Mouse (Mus musculus): ENCODE measurements around the gene Fance.
"Not testable (repeated sequence)": the region's sequence is repeated elsewhere in the genome, so short reads cannot be mapped to it uniquely, and the experiment has no call there.

The Fance gene

DNA sequence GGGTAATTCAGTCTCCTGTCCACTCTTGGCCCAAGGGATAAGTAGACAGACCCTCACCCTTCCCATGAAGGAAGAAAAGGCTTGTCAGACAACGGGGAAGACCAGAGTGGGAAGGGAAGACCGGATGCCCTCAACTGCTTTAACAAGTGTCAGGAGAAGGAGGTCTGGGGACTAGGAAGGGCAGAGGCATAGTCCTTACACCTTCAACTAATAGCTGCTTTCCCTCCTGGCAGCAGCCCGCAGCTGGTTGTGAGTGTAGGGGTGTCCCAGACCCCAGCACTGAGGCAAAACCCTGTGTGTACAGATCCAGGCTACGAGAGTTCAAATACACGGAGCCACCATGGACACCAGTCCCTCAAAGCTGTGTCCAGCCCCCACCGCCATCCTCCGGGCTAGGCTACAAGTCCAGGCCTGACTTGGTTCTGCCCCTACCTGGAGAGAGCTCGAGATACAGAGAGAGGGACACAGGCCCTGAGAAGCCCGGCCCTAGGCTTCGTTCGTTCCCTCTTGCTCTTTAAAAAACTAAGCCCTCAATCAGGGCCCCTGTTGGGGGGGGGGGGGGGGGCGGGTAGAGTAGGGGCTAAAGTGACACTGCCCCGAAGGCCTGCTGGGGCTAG lies 36.1 kb downstream of the Fance start:
- DNase-seq (ENCODE audit: low spot score) = peak; percentile 71

DNA sequence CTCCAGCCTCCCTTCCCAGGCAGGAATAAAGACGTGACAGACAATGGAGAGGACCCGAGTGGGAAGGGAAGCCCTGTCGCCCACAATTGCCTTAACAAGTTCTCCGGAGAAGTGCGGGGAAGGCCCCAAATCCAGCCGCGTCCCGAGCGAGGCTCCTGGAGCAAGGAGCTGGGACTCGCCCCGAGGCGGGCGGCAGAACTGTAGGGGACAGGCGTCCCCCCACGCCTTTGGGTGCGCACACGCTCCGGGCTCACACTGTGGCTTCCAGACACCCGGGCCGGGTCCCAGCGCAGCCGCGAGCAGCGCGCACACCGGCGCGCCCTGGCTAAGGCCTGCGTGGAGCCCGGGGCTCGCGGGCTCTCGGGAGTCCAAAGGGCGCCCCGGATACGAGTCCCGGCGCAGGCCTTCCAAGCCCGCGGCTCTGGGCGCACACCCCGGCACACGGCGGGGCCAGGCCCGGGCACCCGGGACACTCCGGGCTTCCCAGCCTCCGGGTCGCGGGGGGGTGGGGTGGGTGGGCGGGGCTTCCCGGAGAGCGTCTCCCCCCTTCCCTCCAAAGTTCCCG lies 36.7 kb downstream of the Fance start:
- no peak for DNase-seq (ENCODE audit: low spot score)

DNA sequence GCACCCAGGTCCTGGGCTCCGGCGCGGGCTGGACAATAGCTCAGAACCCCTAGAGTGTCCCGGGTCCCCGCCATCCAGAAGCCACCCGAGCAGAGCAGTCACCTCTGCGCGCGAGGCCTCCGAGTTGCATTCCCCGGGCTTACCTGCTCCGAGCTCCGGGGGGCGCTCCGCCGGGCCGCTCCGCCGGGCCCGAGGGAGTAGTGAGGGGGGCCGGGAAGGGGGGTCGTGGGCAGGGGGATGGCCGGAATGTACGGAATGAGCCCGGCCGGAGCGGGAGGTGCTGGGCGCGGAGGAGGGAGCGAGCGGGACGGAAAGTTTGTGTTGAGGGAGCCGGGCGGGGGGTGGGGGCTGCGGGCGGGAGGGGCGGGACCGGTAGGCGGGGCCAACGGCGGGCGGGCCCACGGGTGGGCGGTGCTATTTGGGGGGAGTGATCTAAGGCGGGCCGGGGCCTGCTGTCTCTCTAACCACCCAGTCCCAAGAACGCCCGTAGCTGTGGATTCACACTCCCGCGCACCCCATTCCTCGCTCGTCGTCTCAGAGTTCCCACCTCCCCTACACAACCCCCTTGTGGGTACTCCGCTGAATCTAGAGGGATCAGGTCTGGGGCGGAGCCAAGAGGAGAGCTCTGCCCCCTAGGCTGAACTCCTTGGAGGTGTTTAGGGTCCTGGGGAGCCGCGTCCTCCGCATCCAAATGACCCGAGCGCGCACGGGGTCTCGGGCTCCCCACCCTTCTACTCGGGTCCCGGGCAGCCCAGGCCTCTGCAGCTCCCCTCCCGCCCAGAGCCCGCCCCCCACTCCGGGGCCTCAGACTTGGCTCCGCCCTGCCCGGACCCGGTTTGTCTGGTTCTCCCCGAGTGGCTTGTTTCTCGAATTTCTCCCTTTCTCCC lies 37.4 kb downstream of the Fance start, which contains the start of gene Tead3:
Gene Tead3, minus strand, starts transcription at position 352 of the 887 bp plus-strand sequence.
- DNase-seq (ENCODE audit: low spot score) = peak; percentile 90

DNA sequence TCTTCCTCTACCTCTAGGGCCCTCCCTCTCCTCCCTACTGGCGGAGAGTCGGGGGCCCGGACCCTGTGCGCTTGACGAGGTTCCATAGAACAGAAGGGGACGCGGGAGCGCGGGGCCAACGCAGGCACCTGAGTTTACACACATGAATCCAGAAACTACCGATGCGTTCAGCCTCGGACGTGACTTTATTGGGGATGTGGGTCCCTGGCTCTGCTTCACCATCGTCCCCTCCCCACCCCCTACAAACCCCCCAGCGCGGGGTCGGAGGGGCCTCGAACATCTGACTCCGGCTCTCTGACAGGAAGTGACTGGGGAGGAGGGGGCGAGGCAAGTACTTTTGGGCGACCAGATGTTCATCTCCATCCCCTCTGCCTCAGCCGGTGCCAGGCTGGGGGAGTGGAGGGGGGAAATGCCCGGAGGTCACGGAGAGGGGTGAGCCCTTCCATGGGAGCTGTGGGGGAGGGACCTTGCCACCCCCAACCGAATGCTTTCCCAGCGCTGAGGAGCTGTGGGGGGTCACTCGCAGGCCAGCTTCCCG lies 38.1 kb downstream of the Fance start:
- no peak for DNase-seq (ENCODE audit: low spot score)

GRCm38 (mm10) chr17:28352018-28352417 lies 38.7 kb downstream of the Fance start:
- DNase-seq (ENCODE audit: low spot score) = no peak

- no peak for DNase-seq (ENCODE audit: low spot score)
These were observed 42.6 kb downstream of the Fance start for GRCm38 (mm10) chr17:28355871-28356270.

- DNase-seq (ENCODE audit: low spot score) = not testable (repeated sequence)
These were observed 45.4 kb downstream of the Fance start for GRCm38 (mm10) chr17:28358576-28359261.

DNA sequence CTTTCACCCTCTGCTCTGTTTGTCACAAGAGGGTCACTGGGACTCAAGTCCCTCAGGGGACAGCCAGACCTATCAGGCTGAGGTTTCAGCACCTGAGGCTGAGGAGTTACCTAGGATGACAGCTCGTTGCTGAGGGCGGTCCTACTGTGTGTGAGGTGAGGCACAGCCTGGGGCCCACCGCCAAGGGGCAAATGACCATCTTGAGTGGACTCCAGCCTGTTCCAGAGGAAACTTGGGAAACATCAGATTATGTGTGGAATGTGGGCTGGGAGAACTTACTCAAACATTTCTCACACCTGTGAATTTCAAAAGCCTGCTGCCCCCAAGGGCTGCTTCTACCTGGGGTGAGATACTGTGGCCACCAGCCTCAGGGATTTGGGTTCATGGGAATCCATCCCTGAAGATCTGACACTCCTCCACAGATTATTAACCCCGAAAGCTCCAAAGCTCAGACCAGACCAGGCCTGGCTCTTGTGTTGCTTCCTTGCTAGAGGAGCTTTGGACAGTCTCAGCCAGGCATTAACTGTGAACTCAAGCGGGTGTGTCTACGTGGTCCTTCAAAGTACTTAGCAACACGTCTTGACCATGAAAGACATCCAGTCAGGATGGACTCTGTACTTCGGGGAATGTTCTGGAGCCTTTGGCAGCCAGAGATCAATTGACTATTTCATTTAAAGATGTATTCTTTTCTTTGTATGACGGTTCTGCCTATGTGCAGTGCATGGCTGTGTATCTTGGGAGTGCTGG lies 47.4 kb downstream of the Fance start:
- no peak for DNase-seq (ENCODE audit: low spot score)

GRCm38 (mm10) chr17:28361921-28362652 lies 48.8 kb downstream of the Fance start:
- DNase-seq (ENCODE audit: low spot score) = no peak

- DNase-seq (ENCODE audit: low spot score) = no peak
These were observed 49.5 kb downstream of the Fance start for GRCm38 (mm10) chr17:28362653-28363292.

DNA sequence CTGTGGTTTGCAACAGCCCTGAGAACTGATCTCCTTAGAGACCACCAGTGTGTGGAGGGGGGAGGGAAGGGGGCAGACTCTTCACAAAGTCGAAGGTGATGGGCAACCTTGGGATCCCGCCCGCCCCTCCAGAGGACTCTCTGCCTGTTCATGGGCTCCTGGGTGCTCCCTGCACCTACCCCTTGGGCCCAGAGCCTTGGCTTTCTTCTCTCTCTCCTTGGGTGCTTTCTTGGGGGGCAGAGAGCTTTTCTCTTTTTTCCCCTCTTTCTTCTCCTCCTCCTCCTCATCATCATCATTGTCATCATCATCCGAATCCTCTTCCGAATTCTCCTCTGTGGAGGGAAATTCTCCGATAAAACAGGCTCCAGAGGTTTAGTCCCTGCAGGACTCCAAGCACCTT lies 50.2 kb downstream of the Fance start:
- DNase-seq (ENCODE audit: low spot score) = no peak

DNA sequence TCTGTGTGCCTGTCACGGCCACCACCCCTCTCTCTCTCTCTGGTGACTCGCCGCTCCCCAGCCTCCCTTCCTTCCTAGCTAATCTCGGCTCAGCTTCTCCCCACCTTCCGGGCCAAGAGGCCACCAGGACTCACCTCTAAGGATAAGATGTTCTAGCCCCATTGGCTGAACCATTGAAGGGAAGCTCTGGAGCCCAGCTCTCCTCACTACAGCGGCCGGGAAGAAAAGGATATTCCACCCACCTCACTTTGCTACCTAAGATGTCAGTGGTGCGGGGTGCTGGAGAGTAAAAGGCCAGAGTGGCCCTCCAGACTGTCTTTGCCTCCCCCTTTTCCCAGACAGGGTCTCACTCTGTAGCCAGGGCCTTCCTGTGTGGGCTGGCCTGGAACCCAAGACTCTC lies 51.8 kb downstream of the Fance start, which contains the start of gene Tulp1:
Gene Tulp1, minus strand, starts transcription at position 101 of the 400 bp plus-strand sequence.
- no peak for DNase-seq (ENCODE audit: low spot score)

- DNase-seq (ENCODE audit: low spot score) = peak; percentile 86
These were observed 55.1 kb downstream of the Fance start for GRCm38 (mm10) chr17:28368449-28368848.

GRCm38 (mm10) chr17:28369056-28369455 lies 55.7 kb downstream of the Fance start:
- DNase-seq (ENCODE audit: low spot score) = no peak

DNA sequence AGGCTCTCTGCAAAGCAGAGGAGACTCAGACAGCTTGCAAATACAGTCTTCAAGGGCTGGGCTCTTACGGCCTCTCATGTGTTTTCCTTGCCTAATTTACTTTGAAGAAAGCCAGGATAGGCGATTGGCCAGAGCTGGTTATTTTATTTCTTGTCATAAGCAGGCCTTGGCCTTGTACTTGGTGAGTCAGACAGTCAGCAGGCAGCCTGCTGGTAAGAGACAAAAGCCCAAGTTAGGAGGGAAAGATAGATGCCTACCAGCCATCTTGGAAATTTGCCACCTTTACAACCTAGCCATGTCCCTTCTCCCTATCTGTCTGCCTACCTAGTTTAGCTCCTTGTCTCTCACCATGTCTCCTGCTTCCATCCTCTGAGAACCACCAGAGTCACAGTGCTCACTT lies 58.0 kb downstream of the Fance start:
- DNase-seq (ENCODE audit: low spot score) = no peak

GRCm38 (mm10) chr17:28371941-28372340 lies 58.6 kb downstream of the Fance start:
- no peak for DNase-seq (ENCODE audit: low spot score)

DNA sequence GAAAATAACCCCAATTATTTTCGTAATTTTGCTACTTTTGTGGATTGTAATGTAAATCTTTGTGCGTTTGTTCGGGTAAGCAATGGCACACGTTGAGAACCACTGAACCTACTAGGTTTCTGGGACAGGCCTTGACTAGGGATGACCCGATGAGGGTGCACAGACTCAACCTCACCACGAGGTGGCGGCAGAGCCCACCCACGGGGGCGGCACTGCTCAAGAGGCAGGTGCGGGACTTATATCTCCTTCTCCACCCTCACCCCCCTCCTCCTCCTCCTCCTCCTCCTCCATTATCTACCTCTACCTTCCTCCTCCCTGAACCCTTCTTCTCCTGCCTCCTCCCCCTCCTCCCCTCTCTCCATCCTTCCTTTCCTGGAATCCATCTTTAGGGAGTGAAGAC lies 60.5 kb downstream of the Fance start:
- DNase-seq (ENCODE audit: low spot score) = peak; percentile 54

DNA sequence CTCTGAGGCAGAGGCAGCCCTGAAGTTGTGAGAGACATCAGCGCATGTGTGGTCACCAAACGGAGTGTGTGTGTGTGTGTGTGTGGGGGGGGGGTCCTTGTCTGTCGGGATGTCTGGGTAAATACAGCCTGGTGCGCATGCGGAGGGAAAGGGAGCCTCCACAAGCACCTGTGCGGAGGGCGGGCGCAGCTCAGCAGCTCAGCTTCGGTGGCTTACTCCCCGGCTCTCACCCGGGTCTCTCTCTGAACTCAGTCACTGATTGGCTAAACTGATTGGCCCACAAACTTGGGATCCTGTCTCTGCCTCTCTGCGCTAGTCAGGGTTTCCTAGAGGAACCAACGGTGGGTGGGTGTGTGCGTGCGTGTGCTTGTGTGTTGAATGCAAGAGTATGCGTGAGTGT lies 61.2 kb downstream of the Fance start:
- DNase-seq (ENCODE audit: low spot score) = no peak

GRCm38 (mm10) chr17:28375592-28376061 lies 62.3 kb downstream of the Fance start:
- DNase-seq (ENCODE audit: low spot score) = no peak
